Mouse (Mus musculus) kidney, embryonic 15.5 days (tissue): ENCODE results near the gene Wnt10a. TPM values are rescaled to one million over a fixed set of nuclear protein-coding genes. Genes with fewer than 3 reads are reported as not detected.
"Not testable (repeated sequence)": the region's sequence is repeated elsewhere in the genome, so short reads cannot be mapped to it uniquely, and the experiment has no call there.

Experiments used
- ATAC-seq: fragments of 200-750 bp; cut with Nextera tagmentation; replicated peaks from 2 replicates; pipeline ENCODE4 v1.8.0; 2017; ENCODE audit warnings: moderate TSS enrichment; ENCODE audit not compliant: low FRiP score
- H3K27ac ChIP-seq: fragments of 300-500 bp; sonication (generic); 2 replicates; pipeline ENCODE4 v1.5.1; 2015; ENCODE audit warnings: mild to moderate bottlenecking, inconsistent platforms
- H3K27me3 ChIP-seq: fragments of 300-500 bp; sonication (generic); 2 replicates; pipeline ENCODE4 v1.6.1; 2015; ENCODE audit warnings: inconsistent platforms
- H3K36me3 ChIP-seq: fragments of 300-500 bp; sonication (generic); 2 replicates; pipeline ENCODE4 v1.6.1; 2015; ENCODE audit warnings: inconsistent platforms
- H3K4me1 ChIP-seq: fragments of 300-500 bp; sonication (generic); 2 replicates; pipeline ENCODE4 v1.6.1; 2015; ENCODE audit warnings: inconsistent platforms
- H3K4me2 ChIP-seq: fragments of 300-500 bp; sonication (generic); 2 replicates; pipeline ENCODE4 v1.6.1; 2015; ENCODE audit warnings: moderate library complexity, mild to moderate bottlenecking, inconsistent platforms
- H3K4me3 ChIP-seq: fragments of 300-500 bp; sonication (generic); replicated peaks from 2 replicates; pipeline ENCODE4 v1.5.1; 2015; ENCODE audit warnings: mild to moderate bottlenecking, inconsistent platforms
- H3K9ac ChIP-seq: fragments of 300-500 bp; sonication (generic); 2 replicates; pipeline ENCODE4 v1.6.1; 2015; ENCODE audit warnings: mild to moderate bottlenecking, inconsistent platforms
- H3K9me3 ChIP-seq: fragments of 300-500 bp; sonication (generic); replicated peaks from 2 replicates; pipeline ENCODE4 v1.6.1; 2016; ENCODE audit warnings: inconsistent platforms
- WGBS: fragments of 180-500 bp; shearing (Covaris S2); methylation state at CpG from one replicate; pipeline ENCODE4 v1.1.7; 2015; ENCODE audit warnings: mixed read lengths; 5-methylcytosine and 5-hydroxymethylcytosine counted together
- polyA plus RNA-seq: library from polyadenylated mRNA; unstranded; fragments of >200 nt; fragmentation: Nextera tagmentation; extraction: Ambion mirVana; gene quantifications from 2 replicates; pipeline ENCODE4 v1.2.1, GENCODE M21; 2015

The Wnt10a gene
- polyA plus RNA-seq, 1 experiment from 2014 or later, result 0.43 TPM

GRCm38 (mm10) chr1:74823598-74823997, 32.3 kb downstream of the Wnt10a start:
- H3K27me3 ChIP-seq, H3K4me2 ChIP-seq, H3K27ac ChIP-seq, H3K4me3 ChIP-seq, H3K4me1 ChIP-seq, ATAC-seq, H3K9me3 ChIP-seq, H3K36me3 ChIP-seq, H3K9ac ChIP-seq: not testable (repeated sequence)
- WGBS, result 92% methylated on average over 4 of the region's 4 CpGs

GRCm38 (mm10) chr1:74824518-74825302, 33.4 kb downstream of the Wnt10a start:
- WGBS, result 35% methylated on average over 14 of the region's 14 CpGs
- no peak overlapping the region for H3K27ac ChIP-seq
- no peaks in the 10 kb centered on the region for H3K27me3 ChIP-seq
- 0 out of 2 replicates have a peak, but pooled peaks cover 2% of the 10 kb centered on the region for H3K4me1 ChIP-seq
- ATAC-seq, result no peak
- no peak overlapping the region for H3K4me3 ChIP-seq
- no peak overlapping the region for H3K4me2 ChIP-seq
- H3K9me3 ChIP-seq, result no peaks in the 10 kb centered on the region
- H3K36me3 ChIP-seq, result no peaks in the 10 kb centered on the region
- H3K9ac ChIP-seq, result no peak overlapping the region

GRCm38 (mm10) chr1:74830061-74830460, 38.7 kb downstream of the Wnt10a start:
- ATAC-seq, result no peak
- H3K4me2 ChIP-seq, result no peak overlapping the region
- no peak overlapping the region for H3K4me3 ChIP-seq
- no peak overlapping the region for H3K27ac ChIP-seq
- no peaks in the 10 kb centered on the region for H3K27me3 ChIP-seq
- H3K36me3 ChIP-seq, result no peaks in the 10 kb centered on the region
- H3K9me3 ChIP-seq, result no peaks in the 10 kb centered on the region
- 74% methylated on average over 9 of the region's 9 CpGs for WGBS
- no peak overlapping the region for H3K9ac ChIP-seq
- H3K4me1 ChIP-seq, result no peaks in the 10 kb centered on the region

GRCm38 (mm10) chr1:74833255-74833654, 41.9 kb downstream of the Wnt10a start:
- no peak overlapping the region for H3K4me3 ChIP-seq
- no peaks in the 10 kb centered on the region for H3K27me3 ChIP-seq
- WGBS, result 87% methylated on average over 3 of the region's 3 CpGs
- H3K9me3 ChIP-seq, result no peaks in the 10 kb centered on the region
- H3K9ac ChIP-seq, result no peak overlapping the region
- no peak overlapping the region for H3K27ac ChIP-seq
- no peak for ATAC-seq
- H3K4me2 ChIP-seq, result no peak overlapping the region
- no peaks in the 10 kb centered on the region for H3K4me1 ChIP-seq
- H3K36me3 ChIP-seq, result no peaks in the 10 kb centered on the region

GRCm38 (mm10) chr1:74843090-74843489, 51.8 kb downstream of the Wnt10a start:
- Histone ChIP-seq H3K36me3 (no peaks in the 10 kb centered on the region), H3K4me1 (no peaks in the 10 kb centered on the region), H3K4me3 (no peak overlapping the region), H3K4me2 (no peak overlapping the region), H3K27ac (no peak overlapping the region), H3K9ac (no peak overlapping the region), H3K27me3 (peaks cover 13% of the 10 kb centered on the region; the same call in 1 of the 2 replicates), H3K9me3 (no peaks in the 10 kb centered on the region)
- WGBS, result 82% methylated on average over 5 of the region's 5 CpGs
- no peak for ATAC-seq

- H3K36me3 ChIP-seq, result no peaks in the 10 kb centered on the region
- H3K9me3 ChIP-seq, result no peaks in the 10 kb centered on the region
- no peak overlapping the region for H3K9ac ChIP-seq
- 23% methylated on average over 9 of the region's 9 CpGs for WGBS
- ATAC-seq, result no peak
- no peak overlapping the region for H3K4me3 ChIP-seq
- no peak overlapping the region for H3K27ac ChIP-seq
- H3K4me1 ChIP-seq, result no peaks in the 10 kb centered on the region
- no peak overlapping the region for H3K4me2 ChIP-seq
- peaks cover 43% of the 10 kb centered on the region for H3K27me3 ChIP-seq
Measured at GRCm38 (mm10) chr1:74846341-74846740, 55.0 kb downstream of the Wnt10a start.

GRCm38 (mm10) chr1:74848946-74849345, 57.6 kb downstream of the Wnt10a start:
- peaks cover 69% of the 10 kb centered on the region for H3K27me3 ChIP-seq
- H3K4me2 ChIP-seq, result no peak overlapping the region
- WGBS, result 44% methylated on average over 5 of the region's 5 CpGs
- no peaks in the 10 kb centered on the region for H3K9me3 ChIP-seq
- H3K36me3 ChIP-seq, result no peaks in the 10 kb centered on the region
- H3K4me1 ChIP-seq, result peaks cover under 1% of the 10 kb centered on the region; the same call in 1 of the 2 replicates
- no peak overlapping the region for H3K9ac ChIP-seq
- no peak for ATAC-seq
- H3K27ac ChIP-seq, result no peak overlapping the region
- no peak overlapping the region for H3K4me3 ChIP-seq

- Histone ChIP-seq H3K27ac (no peak overlapping the region), H3K4me3 (no peak overlapping the region), H3K9me3 (no peaks in the 10 kb centered on the region), H3K27me3 (peaks cover 80% of the 10 kb centered on the region), H3K9ac (no peak overlapping the region), H3K36me3 (no peaks in the 10 kb centered on the region), H3K4me1 (peaks cover 13% of the 10 kb centered on the region), H3K4me2 (no peak overlapping the region)
- 32% methylated on average over 6 of the region's 6 CpGs for WGBS
- ATAC-seq, result no peak
Measured at GRCm38 (mm10) chr1:74850251-74850650, 58.9 kb downstream of the Wnt10a start.

- no peak overlapping the region for H3K4me3 ChIP-seq
- no peaks in the 10 kb centered on the region for H3K36me3 ChIP-seq
- H3K4me1 ChIP-seq, result peaks cover 22% of the 10 kb centered on the region
- H3K27me3 ChIP-seq, result peaks cover 87% of the 10 kb centered on the region
- no peak overlapping the region for H3K9ac ChIP-seq
- H3K9me3 ChIP-seq, result no peaks in the 10 kb centered on the region
- WGBS, result 32% methylated on average over 6 of the region's 6 CpGs
- H3K4me2 ChIP-seq, result no peak overlapping the region
- ATAC-seq, result no peak
- no peak overlapping the region for H3K27ac ChIP-seq
Measured at GRCm38 (mm10) chr1:74851001-74851775, 59.9 kb downstream of the Wnt10a start.

Other genes starting within 250 kb of the Wnt10a start
- gene Plcd4, start 248.6 kb upstream of the Wnt10a start, polyA plus RNA-seq, result 0.53 and 1.3 TPM in 2 replicates
- gene Usp37, start 247.2 kb upstream of the Wnt10a start, polyA plus RNA-seq, result 33.2 and 34.3 TPM in 2 replicates
- 7.5 and 8.4 TPM in 2 replicates for gene Zfp142, start 203.3 kb upstream of the Wnt10a start, polyA plus RNA-seq
- 15.7 and 17.8 TPM in 2 replicates for gene Bcs1l, start 203.2 kb upstream of the Wnt10a start, polyA plus RNA-seq
- 40.7 and 43.4 TPM in 2 replicates for gene Rnf25, start 190.1 kb upstream of the Wnt10a start, polyA plus RNA-seq
- 7.6 and 8.8 TPM in 2 replicates for gene Stk36, start 190.1 kb upstream of the Wnt10a start, polyA plus RNA-seq
- gene Ttll4, start 129.8 kb upstream of the Wnt10a start, polyA plus RNA-seq, result 17.4 and 19.5 TPM in 2 replicates
- 7.2 and 7.6 TPM in 2 replicates for gene Cyp27a1, start 77.9 kb upstream of the Wnt10a start, polyA plus RNA-seq
- gene Prkag3, start 42.3 kb upstream of the Wnt10a start, polyA plus RNA-seq, result 0.44 and 0.73 TPM in 2 replicates
- gene Wnt6, start 19.6 kb upstream of the Wnt10a start, polyA plus RNA-seq, result 2.0 and 2.3 TPM in 2 replicates
- gene Cdk5r2, start 63.4 kb downstream of the Wnt10a start, polyA plus RNA-seq, result 0.05 TPM in 1 of 2 replicates, not detected in the other
- gene Fev, start 93.9 kb downstream of the Wnt10a start, polyA plus RNA-seq, result 0.53 and 0.67 TPM in 2 replicates
- gene Cryba2, start 101.6 kb downstream of the Wnt10a start, polyA plus RNA-seq, result not detected in 2 replicates
- 0.03 TPM in 1 of 2 replicates, not detected in the other for gene Cfap65, start 144.1 kb downstream of the Wnt10a start, polyA plus RNA-seq
- 2.2 and 2.9 TPM in 2 replicates for gene Ihh, start 160.2 kb downstream of the Wnt10a start, polyA plus RNA-seq